Mouse (Mus musculus) ES-Bruce4 (cell line): ENCODE data around the gene Osgep.

Experiments
- CTCF ChIP-seq: IDR thresholded peaks from one replicate; pipeline ENCODE4 v1.8.1; 2011; ENCODE audit warnings: low read depth, low read length
- EP300 ChIP-seq: IDR thresholded peaks from 2 replicates; pipeline ENCODE4 v1.6.1; 2011; ENCODE audit warnings: low read depth, low read length; ENCODE audit not compliant: insufficient read depth
- POLR2A ChIP-seq: IDR thresholded peaks from one replicate; pipeline ENCODE4 v1.8.1; 2011; ENCODE audit warnings: low read length; ENCODE audit not compliant: insufficient read depth

GRCm38 (mm10) chr14:50868211-50868610, 56.5 kb downstream of the Osgep start:
- TF ChIP-seq CTCF, result no peak
- no peak for TF ChIP-seq POLR2A
- TF ChIP-seq EP300, result no peak
